Mouse (Mus musculus): ENCODE data around the gene Zkscan16. TPM values are rescaled to one million over a fixed set of nuclear protein-coding genes. Genes with fewer than 3 reads are reported as not detected.
A peak's percentile ranks its signal among the peaks of the same experiment; 100 is the strongest.

Gene Zkscan16
- polyA plus RNA-seq, 1 experiment from 2014 or later: 0.73 TPM

DNA sequence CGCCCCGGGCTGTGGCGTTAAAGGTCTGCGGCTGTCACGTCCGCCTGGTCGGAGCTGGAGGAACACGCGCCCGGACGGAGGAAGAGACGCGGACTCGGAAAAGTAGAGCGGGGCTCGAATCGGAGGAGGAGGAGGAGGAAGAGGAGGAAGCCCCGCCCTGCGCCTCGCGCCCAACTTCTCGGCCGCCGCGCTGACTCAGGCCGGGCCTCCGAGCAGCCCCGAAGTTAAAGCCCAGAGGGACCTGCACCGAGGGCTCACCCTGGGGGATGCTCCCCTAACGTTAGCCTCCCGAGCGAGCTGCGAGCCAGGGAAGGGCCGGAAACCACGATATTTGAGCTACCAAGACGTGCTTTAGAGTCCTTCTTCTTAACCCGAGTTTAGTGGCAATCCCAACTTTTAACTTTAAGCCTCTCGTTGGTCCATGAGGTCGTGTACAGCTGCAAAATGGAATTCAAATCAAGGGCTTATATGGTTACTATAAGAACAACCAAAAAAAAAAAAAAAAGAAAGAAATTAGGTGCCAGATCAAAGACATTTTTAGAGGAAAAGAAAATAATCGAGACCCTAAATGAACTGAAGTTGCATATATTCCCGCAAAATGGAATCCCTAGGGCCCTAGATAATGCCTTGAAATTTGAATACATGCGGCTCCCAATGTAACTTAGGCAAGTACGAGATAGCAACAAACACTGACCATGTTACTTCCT lies 30.6 kb upstream of the Zkscan16 start, which contains the start of gene Ecpas:
TSS of gene Ecpas (minus strand) at position 121 of the 707 bp plus-strand sequence.
- ATAC-seq (ENCODE audit: low FRiP score) (peak; percentile 76; the same call in 1 of the 2 replicates), DNase-seq (ENCODE audit: low spot score) (peak; percentile 12)
- Histone ChIP-seq H3K4me3 (ENCODE audit: low read depth, low read length) (peak within 1 kb of the TSS; percentile 92), H3K27me3 (ENCODE audit: control insufficient read depth, insufficient read depth, low read length) (no peaks in the 10 kb centered on the region), H3K9ac (ENCODE audit: low read depth, low read length) (peak within 1 kb of the TSS; percentile 95), H3K4me1 (replicated peaks; ENCODE audit: control insufficient read depth, insufficient read depth, low read length) (no peaks in the 10 kb centered on the region; the same call in 1 of the 2 replicates), H3K27ac (ENCODE audit: low read depth, low read length) (peak within 1 kb of the TSS; percentile 97), H3K9me3 (ENCODE audit: control insufficient read depth, low read length) (no peaks in the 10 kb centered on the region), H3K4me2 (replicated peaks; ENCODE audit: low read depth, low read length) (peak within 1 kb of the TSS; percentile 67), H3K36me3 (ENCODE audit: control insufficient read depth, insufficient read depth, low read length) (no peaks in the 10 kb centered on the region)
- WGBS: 3% methylated on average over 43 of the region's 43 CpGs

GRCm38 (mm10) chr4:58913336-58914026 lies 29.9 kb upstream of the Zkscan16 start:
- H3K9ac ChIP-seq (ENCODE audit: low read depth, low read length): no peak overlapping the region
- 61% methylated on average over 3 of the region's 3 CpGs for WGBS
- no peak overlapping the region for H3K27ac ChIP-seq (ENCODE audit: low read depth, low read length)
- H3K4me1 ChIP-seq (replicated peaks; ENCODE audit: control insufficient read depth, insufficient read depth, low read length): no peaks in the 10 kb centered on the region; the same call in 1 of the 2 replicates
- DNase-seq (ENCODE audit: low spot score) (no peak), ATAC-seq (ENCODE audit: low FRiP score) (no peak)
- no peaks in the 10 kb centered on the region for H3K27me3 ChIP-seq (ENCODE audit: control insufficient read depth, insufficient read depth, low read length)
- no peak overlapping the region; the same call in 1 of the 2 replicates for H3K4me3 ChIP-seq (ENCODE audit: low read depth, low read length)
- H3K4me2 ChIP-seq (replicated peaks; ENCODE audit: low read depth, low read length): peak overlapping the region; percentile 67; the same call in 1 of the 2 replicates
- H3K9me3 ChIP-seq (ENCODE audit: control insufficient read depth, low read length): no peaks in the 10 kb centered on the region
- H3K36me3 ChIP-seq (ENCODE audit: control insufficient read depth, insufficient read depth, low read length): no peaks in the 10 kb centered on the region

GRCm38 (mm10) chr4:58915081-58915826 lies 28.2 kb upstream of the Zkscan16 start:
- H3K4me3 ChIP-seq (ENCODE audit: low read depth, low read length): no peak overlapping the region
- no peak for DNase-seq (ENCODE audit: low spot score)
- H3K9me3 ChIP-seq (ENCODE audit: control insufficient read depth, low read length): no peaks in the 10 kb centered on the region
- no peak for ATAC-seq (ENCODE audit: low FRiP score)
- H3K27ac ChIP-seq (ENCODE audit: low read depth, low read length): no peak overlapping the region
- WGBS: 82% methylated on average over 8 of the region's 8 CpGs
- no peak overlapping the region for H3K9ac ChIP-seq (ENCODE audit: low read depth, low read length)
- no peaks in the 10 kb centered on the region for H3K36me3 ChIP-seq (ENCODE audit: control insufficient read depth, insufficient read depth, low read length)
- no peaks in the 10 kb centered on the region; the same call in 1 of the 2 replicates for H3K4me1 ChIP-seq (replicated peaks; ENCODE audit: control insufficient read depth, insufficient read depth, low read length)
- H3K4me2 ChIP-seq (replicated peaks; ENCODE audit: low read depth, low read length): no peak overlapping the region
- H3K27me3 ChIP-seq (ENCODE audit: control insufficient read depth, insufficient read depth, low read length): no peaks in the 10 kb centered on the region

DNA sequence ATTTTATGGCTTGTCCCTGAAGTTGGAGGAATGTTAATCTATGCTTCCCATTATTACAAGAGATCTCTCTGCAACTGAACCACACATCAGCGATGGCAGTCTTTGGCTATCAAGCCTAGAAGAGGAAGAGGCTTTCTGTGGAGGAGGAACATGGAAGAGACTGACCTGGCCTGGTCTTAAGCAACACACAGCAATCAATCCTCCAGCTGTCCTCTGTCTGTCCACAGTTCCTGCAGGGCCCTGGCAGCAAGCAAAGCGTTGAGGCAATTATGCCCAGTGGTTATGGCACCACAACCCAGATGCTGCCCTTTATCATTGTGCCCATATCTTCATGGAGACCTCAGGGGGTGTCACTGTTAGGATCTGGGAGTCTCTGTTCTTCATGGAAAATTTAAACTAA lies 19.5 kb upstream of the Zkscan16 start:
- H3K4me2 ChIP-seq (replicated peaks; ENCODE audit: low read depth, low read length): no peak overlapping the region
- H3K4me1 ChIP-seq (replicated peaks; ENCODE audit: control insufficient read depth, insufficient read depth, low read length): no peaks in the 10 kb centered on the region
- no peak overlapping the region for H3K4me3 ChIP-seq (ENCODE audit: low read depth, low read length)
- H3K36me3 ChIP-seq (ENCODE audit: control insufficient read depth, insufficient read depth, low read length): no peaks in the 10 kb centered on the region
- no peak overlapping the region for H3K9ac ChIP-seq (ENCODE audit: low read depth, low read length)
- no peaks in the 10 kb centered on the region for H3K9me3 ChIP-seq (ENCODE audit: control insufficient read depth, low read length)
- no peak for DNase-seq (ENCODE audit: low spot score)
- no peak overlapping the region for H3K27ac ChIP-seq (ENCODE audit: low read depth, low read length)
- 89% methylated on average over 2 of the region's 2 CpGs for WGBS
- H3K27me3 ChIP-seq (ENCODE audit: control insufficient read depth, insufficient read depth, low read length): no peaks in the 10 kb centered on the region
- ATAC-seq (ENCODE audit: low FRiP score): no peak

- WGBS: 55% methylated on average over 5 of the region's 5 CpGs
- ATAC-seq (ENCODE audit: low FRiP score) (no peak), DNase-seq (ENCODE audit: low spot score) (no peak)
- no peaks in the 10 kb centered on the region for H3K4me1 ChIP-seq (replicated peaks; ENCODE audit: control insufficient read depth, insufficient read depth, low read length)
- H3K36me3 ChIP-seq (ENCODE audit: control insufficient read depth, insufficient read depth, low read length): no peaks in the 10 kb centered on the region
- no peak overlapping the region for H3K27ac ChIP-seq (ENCODE audit: low read depth, low read length)
- H3K4me2 ChIP-seq (replicated peaks; ENCODE audit: low read depth, low read length): no peak overlapping the region
- H3K27me3 ChIP-seq (ENCODE audit: control insufficient read depth, insufficient read depth, low read length): no peaks in the 10 kb centered on the region
- no peak overlapping the region for H3K9ac ChIP-seq (ENCODE audit: low read depth, low read length)
- H3K9me3 ChIP-seq (ENCODE audit: control insufficient read depth, low read length): no peaks in the 10 kb centered on the region
- H3K4me3 ChIP-seq (ENCODE audit: low read depth, low read length): no peak overlapping the region
Observed at GRCm38 (mm10) chr4:58925664-58926063, 17.8 kb upstream of the Zkscan16 start.

- H3K36me3 ChIP-seq (ENCODE audit: control insufficient read depth, insufficient read depth, low read length): no peaks in the 10 kb centered on the region
- H3K27ac ChIP-seq (ENCODE audit: low read depth, low read length): no peak overlapping the region
- H3K27me3 ChIP-seq (ENCODE audit: control insufficient read depth, insufficient read depth, low read length): no peaks in the 10 kb centered on the region
- no peak overlapping the region for H3K9ac ChIP-seq (ENCODE audit: low read depth, low read length)
- 55% methylated on average over 2 of the region's 2 CpGs for WGBS
- H3K4me1 ChIP-seq (replicated peaks; ENCODE audit: control insufficient read depth, insufficient read depth, low read length): no peaks in the 10 kb centered on the region
- no peak overlapping the region for H3K4me2 ChIP-seq (replicated peaks; ENCODE audit: low read depth, low read length)
- no peak overlapping the region for H3K4me3 ChIP-seq (ENCODE audit: low read depth, low read length)
- no peaks in the 10 kb centered on the region for H3K9me3 ChIP-seq (ENCODE audit: control insufficient read depth, low read length)
- no peak for ATAC-seq (ENCODE audit: low FRiP score)
- DNase-seq (ENCODE audit: low spot score): no peak
Observed at GRCm38 (mm10) chr4:58926120-58926519, 17.3 kb upstream of the Zkscan16 start.

DNA sequence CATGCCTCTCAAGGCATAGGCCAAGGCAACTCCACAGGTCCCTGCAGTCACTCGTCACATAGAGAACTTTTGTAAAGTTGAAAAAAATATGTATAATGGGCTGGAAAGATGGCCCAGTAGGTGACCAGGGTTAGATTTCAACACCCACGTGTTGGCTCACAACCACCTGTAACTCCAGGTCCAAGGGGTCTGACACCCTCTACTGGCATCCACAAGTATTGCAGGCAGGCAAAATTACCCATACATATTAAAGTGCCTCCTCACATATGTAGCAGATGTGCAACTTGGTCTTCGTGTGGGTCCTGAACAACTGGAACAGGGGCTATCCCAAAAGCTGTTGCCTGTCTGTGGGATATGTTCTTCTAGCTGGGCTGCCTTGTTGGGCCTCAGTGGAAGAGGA lies 15.8 kb upstream of the Zkscan16 start:
- Histone ChIP-seq H3K36me3 (ENCODE audit: control insufficient read depth, insufficient read depth, low read length) (no peaks in the 10 kb centered on the region), H3K4me2 (replicated peaks; ENCODE audit: low read depth, low read length) (no peak overlapping the region), H3K9ac (ENCODE audit: low read depth, low read length) (no peak overlapping the region), H3K9me3 (ENCODE audit: control insufficient read depth, low read length) (no peaks in the 10 kb centered on the region), H3K27me3 (ENCODE audit: control insufficient read depth, insufficient read depth, low read length) (no peaks in the 10 kb centered on the region), H3K27ac (ENCODE audit: low read depth, low read length) (no peak overlapping the region), H3K4me1 (replicated peaks; ENCODE audit: control insufficient read depth, insufficient read depth, low read length) (no peaks in the 10 kb centered on the region), H3K4me3 (ENCODE audit: low read depth, low read length) (no peak overlapping the region)
- WGBS: 69% methylated on average over 3 of the region's 3 CpGs
- ATAC-seq (ENCODE audit: low FRiP score): no peak
- no peak for DNase-seq (ENCODE audit: low spot score)

DNA sequence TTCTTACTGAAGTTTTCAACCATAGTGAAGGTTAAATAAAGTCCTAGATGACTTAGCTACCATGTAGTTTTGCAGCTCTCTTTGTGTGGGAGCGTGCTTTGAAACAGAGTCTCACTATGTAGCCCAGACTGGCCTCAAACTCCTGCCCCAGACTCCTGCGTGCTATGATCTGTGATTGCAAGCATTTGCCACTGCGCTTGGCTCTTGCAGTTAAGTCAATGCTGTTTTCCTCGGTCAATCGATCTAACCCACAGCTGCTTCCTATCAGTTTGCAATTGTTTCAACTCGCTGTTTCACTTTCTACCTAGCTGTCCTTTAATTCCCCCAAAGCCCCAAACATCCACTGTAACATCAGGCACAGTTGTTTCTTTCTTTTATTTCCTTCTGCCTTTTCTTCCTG lies 10.9 kb upstream of the Zkscan16 start:
- no peak overlapping the region for H3K4me2 ChIP-seq (replicated peaks; ENCODE audit: low read depth, low read length)
- no peaks in the 10 kb centered on the region for H3K27me3 ChIP-seq (ENCODE audit: control insufficient read depth, insufficient read depth, low read length)
- no peaks in the 10 kb centered on the region for H3K4me1 ChIP-seq (replicated peaks; ENCODE audit: control insufficient read depth, insufficient read depth, low read length)
- no peaks in the 10 kb centered on the region for H3K36me3 ChIP-seq (ENCODE audit: control insufficient read depth, insufficient read depth, low read length)
- DNase-seq (ENCODE audit: low spot score) (no peak), ATAC-seq (ENCODE audit: low FRiP score) (no peak)
- H3K9ac ChIP-seq (ENCODE audit: low read depth, low read length): no peak overlapping the region
- no peak overlapping the region for H3K4me3 ChIP-seq (ENCODE audit: low read depth, low read length)
- no peaks in the 10 kb centered on the region for H3K9me3 ChIP-seq (ENCODE audit: control insufficient read depth, low read length)
- 90% methylated on average over 6 of the region's 6 CpGs for WGBS
- H3K27ac ChIP-seq (ENCODE audit: low read depth, low read length): no peak overlapping the region
